Mouse (Mus musculus): ENCODE measurements around the gene Sgms1. TPM values are rescaled to one million over a fixed set of nuclear protein-coding genes. Genes with fewer than 3 reads are reported as not detected.

Sgms1 gene
- polyA plus RNA-seq, 1 experiment from 2014 or later, result 19.1 TPM

- no peak overlapping the region for H3K4me3 ChIP-seq
- no peaks in the 10 kb centered on the region for H3K27me3 ChIP-seq
- H3K4me2 ChIP-seq, result no peak overlapping the region
- H3K4me1 ChIP-seq (replicated peaks), result peaks cover 6% of the 10 kb centered on the region; the same call in 1 of the 2 replicates
- no peaks in the 10 kb centered on the region for H3K9me3 ChIP-seq
- no peaks in the 10 kb centered on the region for H3K36me3 ChIP-seq
- no peak overlapping the region for H3K27ac ChIP-seq
- no peak overlapping the region for H3K9ac ChIP-seq
- ATAC-seq (ENCODE audit: low FRiP score), result no peak
- WGBS, result 88% methylated on average over 6 of the region's 6 CpGs
These were observed 154.6 kb downstream of the Sgms1 start for GRCm38 (mm10) chr19:32234717-32235434.

DNA sequence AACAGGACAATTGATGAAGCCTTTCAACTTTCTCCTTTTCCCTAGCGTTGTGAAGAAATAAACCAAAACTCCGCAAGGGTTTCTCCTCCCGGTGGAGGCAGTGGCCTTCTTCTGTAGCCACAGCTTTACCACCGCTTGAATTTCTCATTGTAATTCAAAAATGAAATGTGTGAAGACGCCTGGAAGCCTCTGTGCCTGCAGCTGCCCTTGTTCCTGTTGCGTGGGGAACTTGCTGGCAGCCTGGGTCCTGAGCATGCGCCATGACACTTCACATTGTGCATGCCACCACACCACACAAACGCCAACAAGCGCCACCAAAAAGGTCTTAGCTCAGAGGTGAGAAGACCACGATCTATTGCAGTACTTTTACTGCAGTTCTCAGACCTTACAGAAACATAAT, 158.2 kb downstream of the Sgms1 start:
- no peak for ATAC-seq (ENCODE audit: low FRiP score)
- H3K4me1 ChIP-seq (replicated peaks), result no peaks in the 10 kb centered on the region
- H3K9me3 ChIP-seq, result no peaks in the 10 kb centered on the region
- WGBS, result 84% methylated on average over 10 of the region's 10 CpGs
- H3K36me3 ChIP-seq, result no peaks in the 10 kb centered on the region
- H3K27me3 ChIP-seq, result no peaks in the 10 kb centered on the region
- no peak overlapping the region for H3K4me3 ChIP-seq
- no peak overlapping the region for H3K4me2 ChIP-seq
- H3K27ac ChIP-seq, result no peak overlapping the region
- H3K9ac ChIP-seq, result no peak overlapping the region

DNA sequence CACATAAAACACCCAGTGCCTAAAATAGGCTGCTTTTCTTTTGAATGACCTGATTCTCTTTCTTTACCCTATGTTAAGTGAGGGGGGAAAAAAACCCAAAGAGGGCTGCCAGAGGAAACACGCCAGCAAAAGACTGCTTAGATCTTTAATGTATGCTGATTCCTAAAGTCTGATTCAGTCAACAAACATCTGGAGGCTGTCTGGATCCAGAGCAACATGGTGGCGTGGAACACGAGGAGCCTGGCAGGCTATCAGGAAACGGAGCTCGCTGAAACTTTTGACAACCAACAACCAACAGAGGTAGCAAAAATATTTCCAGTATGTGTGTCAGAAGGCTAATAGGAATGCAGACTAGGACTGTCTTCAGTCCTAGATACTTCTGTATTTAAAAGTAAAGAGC, 158.7 kb downstream of the Sgms1 start:
- Histone ChIP-seq H3K4me1 (replicated peaks) (no peaks in the 10 kb centered on the region), H3K9me3 (no peaks in the 10 kb centered on the region), H3K27me3 (no peaks in the 10 kb centered on the region), H3K4me3 (no peak overlapping the region), H3K36me3 (no peaks in the 10 kb centered on the region), H3K9ac (no peak overlapping the region), H3K4me2 (no peak overlapping the region), H3K27ac (no peak overlapping the region)
- 81% methylated on average over 5 of the region's 5 CpGs for WGBS
- ATAC-seq (ENCODE audit: low FRiP score), result no peak

- WGBS, result 82% methylated on average over 5 of the region's 5 CpGs
- ATAC-seq (ENCODE audit: low FRiP score), result no peak
These were observed 159.2 kb downstream of the Sgms1 start for GRCm38 (mm10) chr19:32230301-32230700.

DNA sequence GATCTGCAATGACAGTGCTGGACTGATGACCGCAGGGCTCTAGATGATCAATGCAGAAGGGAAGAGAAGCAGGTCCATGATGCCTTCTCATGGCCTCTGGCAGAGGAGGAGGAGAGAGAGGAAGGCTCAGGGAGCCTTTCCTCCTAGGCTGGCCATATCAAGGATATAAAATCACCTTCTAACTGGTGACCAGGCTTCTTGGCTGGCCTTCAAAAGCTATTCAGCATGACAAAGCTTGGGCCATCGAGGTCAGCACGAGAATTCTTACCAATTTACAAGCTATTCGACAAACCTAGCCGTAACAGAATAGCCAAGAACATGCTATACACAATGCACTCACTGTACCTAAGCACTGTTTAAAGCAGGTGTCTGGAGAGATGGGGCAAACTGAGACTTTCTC, 159.7 kb downstream of the Sgms1 start:
- Histone ChIP-seq H3K4me2 (no peak overlapping the region), H3K4me1 (replicated peaks) (no peaks in the 10 kb centered on the region), H3K9ac (no peak overlapping the region), H3K4me3 (no peak overlapping the region), H3K27ac (no peak overlapping the region), H3K27me3 (no peaks in the 10 kb centered on the region), H3K36me3 (no peaks in the 10 kb centered on the region), H3K9me3 (no peaks in the 10 kb centered on the region)
- whole genome bisulfite sequencing, result 84% methylated on average over 5 of the region's 5 CpGs
- no peak for ATAC-seq (ENCODE audit: low FRiP score)

More at GRCm38 (mm10) chr19:32230301-32230700, 159.2 kb downstream of the Sgms1 start:
- H3K36me3 ChIP-seq, result no peaks in the 10 kb centered on the region
- H3K4me3 ChIP-seq, result no peak overlapping the region
- no peaks in the 10 kb centered on the region for H3K9me3 ChIP-seq
- H3K27me3 ChIP-seq, result no peaks in the 10 kb centered on the region
- no peak overlapping the region for H3K27ac ChIP-seq
- H3K4me1 ChIP-seq (replicated peaks), result no peaks in the 10 kb centered on the region
- H3K4me2 ChIP-seq, result no peak overlapping the region
- H3K9ac ChIP-seq, result no peak overlapping the region

DNA sequence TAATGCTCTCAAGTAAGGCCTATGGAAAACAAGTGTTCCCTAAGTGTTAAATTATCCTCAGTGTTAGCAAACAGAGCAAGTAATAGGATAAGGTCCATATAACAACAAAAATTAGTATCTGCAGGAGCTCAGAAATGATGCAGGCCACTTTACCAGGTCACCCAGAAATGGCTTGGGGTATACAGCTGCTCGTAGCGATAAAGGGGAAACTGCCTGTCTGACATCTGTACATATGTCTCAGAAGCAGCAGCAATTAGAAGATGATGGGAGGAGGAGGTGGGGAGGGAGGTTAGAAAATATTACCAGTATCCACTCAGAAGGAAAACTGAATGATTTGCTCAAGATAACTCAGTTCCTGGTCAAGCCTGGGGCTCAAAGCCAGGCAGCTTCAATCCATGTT, 162.3 kb downstream of the Sgms1 start:
- H3K9ac ChIP-seq, result no peak overlapping the region
- H3K4me1 ChIP-seq (replicated peaks), result no peaks in the 10 kb centered on the region
- ATAC-seq (ENCODE audit: low FRiP score), result no peak
- H3K27ac ChIP-seq, result no peak overlapping the region
- no peaks in the 10 kb centered on the region for H3K9me3 ChIP-seq
- H3K36me3 ChIP-seq, result no peaks in the 10 kb centered on the region; the same call in 1 of the 2 replicates
- 89% methylated on average over 2 of the region's 2 CpGs for WGBS
- H3K4me2 ChIP-seq, result no peak overlapping the region
- H3K27me3 ChIP-seq, result no peaks in the 10 kb centered on the region
- no peak overlapping the region for H3K4me3 ChIP-seq

- H3K4me2 ChIP-seq, result no peak overlapping the region
- no peaks in the 10 kb centered on the region for H3K9me3 ChIP-seq
- H3K4me3 ChIP-seq, result no peak overlapping the region
- no peaks in the 10 kb centered on the region; the same call in 1 of the 2 replicates for H3K36me3 ChIP-seq
- H3K9ac ChIP-seq, result no peak overlapping the region
- H3K27me3 ChIP-seq, result no peaks in the 10 kb centered on the region
- no peak overlapping the region for H3K27ac ChIP-seq
- no peak for ATAC-seq (ENCODE audit: low FRiP score)
- no peaks in the 10 kb centered on the region for H3K4me1 ChIP-seq (replicated peaks)
- WGBS, result 70% methylated on average over 9 of the region's 9 CpGs
These were observed 164.4 kb downstream of the Sgms1 start for GRCm38 (mm10) chr19:32225097-32225490.

DNA sequence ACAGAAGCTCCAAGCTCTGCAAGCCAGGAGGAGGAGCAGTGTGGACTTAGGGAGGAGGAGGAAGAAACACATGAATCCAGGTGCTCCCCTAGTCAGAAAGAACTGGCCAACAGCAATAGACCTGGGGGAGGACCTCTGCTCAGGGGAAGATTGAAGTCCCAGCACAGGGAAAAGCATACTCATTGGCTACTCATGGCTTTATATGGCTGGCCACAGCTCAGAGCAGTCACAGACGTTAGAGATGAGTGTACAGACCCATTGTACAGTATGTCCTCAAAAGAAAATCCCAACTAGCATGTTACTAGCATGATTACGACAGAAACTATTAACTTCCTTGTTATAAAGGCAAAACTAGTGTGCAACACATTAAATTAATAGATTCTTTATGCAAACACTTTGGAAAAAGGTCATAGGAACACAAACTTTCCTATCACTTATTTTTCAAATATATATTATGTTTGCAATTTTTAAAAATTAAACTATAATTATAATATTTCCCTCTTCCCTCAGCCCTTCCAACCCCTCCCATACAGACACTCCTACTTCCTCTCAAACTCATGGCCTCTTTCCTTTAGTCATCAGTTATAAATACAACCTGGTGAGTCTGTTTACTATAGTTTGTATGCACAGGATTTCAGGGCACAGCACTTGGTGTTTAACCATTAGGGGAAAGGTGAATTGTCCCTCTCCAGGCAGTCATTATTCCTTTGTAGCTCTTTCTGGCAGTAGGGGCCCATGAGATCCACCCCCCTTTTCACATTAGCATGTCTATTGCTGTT, 165.0 kb downstream of the Sgms1 start:
- Histone ChIP-seq H3K27ac (no peak overlapping the region), H3K9ac (no peak overlapping the region), H3K4me3 (no peak overlapping the region), H3K27me3 (no peaks in the 10 kb centered on the region), H3K4me2 (no peak overlapping the region), H3K9me3 (no peaks in the 10 kb centered on the region), H3K36me3 (no peaks in the 10 kb centered on the region; the same call in 1 of the 2 replicates), H3K4me1 (replicated peaks) (no peaks in the 10 kb centered on the region)
- 84% methylated on average over 2 of the region's 2 CpGs for WGBS
- ATAC-seq (ENCODE audit: low FRiP score), result no peak

- no peak overlapping the region for H3K4me3 ChIP-seq
- ATAC-seq (ENCODE audit: low FRiP score), result no peak
- H3K4me2 ChIP-seq, result no peak overlapping the region
- H3K27ac ChIP-seq, result no peak overlapping the region
- 73% methylated on average over 3 of the region's 3 CpGs for WGBS
- no peaks in the 10 kb centered on the region for H3K27me3 ChIP-seq
- no peaks in the 10 kb centered on the region; the same call in 1 of the 2 replicates for H3K36me3 ChIP-seq
- no peaks in the 10 kb centered on the region for H3K4me1 ChIP-seq (replicated peaks)
- H3K9ac ChIP-seq, result no peak overlapping the region
- H3K9me3 ChIP-seq, result no peaks in the 10 kb centered on the region
These were observed 165.8 kb downstream of the Sgms1 start for GRCm38 (mm10) chr19:32223751-32224174.

DNA sequence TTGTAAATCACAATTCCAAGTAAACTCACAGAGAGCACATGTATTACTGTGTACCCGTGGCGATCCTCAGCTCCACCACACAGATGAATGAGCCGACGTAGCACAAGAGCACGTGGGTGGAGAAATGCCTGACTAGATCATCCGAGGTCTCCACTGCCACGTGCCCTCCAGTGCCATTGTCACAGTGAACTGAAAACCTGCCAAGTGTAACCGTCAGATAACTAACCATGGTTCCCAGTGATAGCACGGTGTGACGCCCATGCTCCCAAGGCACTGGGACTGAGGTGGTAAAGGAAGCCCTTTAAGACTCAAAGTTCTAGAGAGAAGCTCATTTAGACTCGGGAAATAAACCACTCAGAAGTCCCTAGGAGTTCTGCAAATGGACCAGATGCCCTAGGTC, 167.4 kb downstream of the Sgms1 start:
- Histone ChIP-seq H3K4me3 (no peak overlapping the region), H3K9me3 (no peaks in the 10 kb centered on the region), H3K36me3 (no peaks in the 10 kb centered on the region; the same call in 1 of the 2 replicates), H3K27me3 (no peaks in the 10 kb centered on the region), H3K9ac (no peak overlapping the region), H3K4me1 (replicated peaks) (no peaks in the 10 kb centered on the region), H3K27ac (no peak overlapping the region), H3K4me2 (no peak overlapping the region)
- ATAC-seq (ENCODE audit: low FRiP score), result no peak
- WGBS, result 90% methylated on average over 11 of the region's 11 CpGs

- H3K9ac ChIP-seq, result no peak overlapping the region
- 73% methylated on average over 2 of the region's 2 CpGs for WGBS
- no peaks in the 10 kb centered on the region; the same call in 1 of the 2 replicates for H3K36me3 ChIP-seq
- H3K4me2 ChIP-seq, result no peak overlapping the region
- no peak for ATAC-seq (ENCODE audit: low FRiP score)
- H3K27me3 ChIP-seq, result no peaks in the 10 kb centered on the region
- no peaks in the 10 kb centered on the region for H3K9me3 ChIP-seq
- no peak overlapping the region for H3K27ac ChIP-seq
- no peaks in the 10 kb centered on the region for H3K4me1 ChIP-seq (replicated peaks)
- H3K4me3 ChIP-seq, result no peak overlapping the region
These were observed 168.5 kb downstream of the Sgms1 start for GRCm38 (mm10) chr19:32220991-32221390.

- no peak overlapping the region for H3K4me3 ChIP-seq
- H3K27me3 ChIP-seq, result no peaks in the 10 kb centered on the region
- no peaks in the 10 kb centered on the region for H3K4me1 ChIP-seq (replicated peaks)
- H3K36me3 ChIP-seq, result no peaks in the 10 kb centered on the region
- H3K27ac ChIP-seq, result no peak overlapping the region
- H3K9me3 ChIP-seq, result no peaks in the 10 kb centered on the region
- 94% methylated on average over 2 of the region's 2 CpGs for WGBS
- H3K4me2 ChIP-seq, result no peak overlapping the region
- H3K9ac ChIP-seq, result no peak overlapping the region
- no peak for ATAC-seq (ENCODE audit: low FRiP score)
These were observed 172.8 kb downstream of the Sgms1 start for GRCm38 (mm10) chr19:32216710-32217109.

Data from hindbrain, embryonic 13.5 days (tissue).